Mouse (Mus musculus) heart, postnatal 0 days (tissue): ENCODE measurements around the gene E130311K13Rik. TPM values are rescaled to one million over a fixed set of nuclear protein-coding genes. Genes with fewer than 3 reads are reported as not detected.

ENCODE experiments used
- ATAC-seq: fragments of 200-750 bp; cut with Nextera tagmentation; 2 replicates; pipeline ENCODE4 v1.8.0; 2017; ENCODE audit warnings: low read depth, moderate number of reproducible peaks, moderate library complexity; ENCODE audit not compliant: insufficient read depth
- DNase-seq: peaks from one replicate; pipeline ENCODE4 v3.0.0-alpha.2; 2016; ENCODE audit warnings: low spot score
- H3K27ac ChIP-seq: fragments of 300-500 bp; sonication (generic); 2 replicates; pipeline ENCODE4 v1.5.1; 2014; ENCODE audit warnings: low read depth, mild to moderate bottlenecking
- H3K27me3 ChIP-seq: fragments of 300-500 bp; sonication (generic); 2 replicates; pipeline ENCODE4 v1.6.1; 2014; ENCODE audit warnings: low read length, mixed read lengths; ENCODE audit not compliant: control insufficient read depth, insufficient read depth
- H3K36me3 ChIP-seq: fragments of 300-500 bp; sonication (generic); replicated peaks from 2 replicates; pipeline ENCODE4 v1.6.1; 2014; ENCODE audit warnings: low read length, mixed read lengths; ENCODE audit not compliant: control insufficient read depth, insufficient read depth
- H3K4me1 ChIP-seq: fragments of 300-500 bp; sonication (generic); 2 replicates; pipeline ENCODE4 v1.6.1; 2014; ENCODE audit warnings: antibody characterized with exemption; ENCODE audit not compliant: control insufficient read depth, insufficient read depth
- H3K4me2 ChIP-seq: fragments of 300-500 bp; sonication (generic); 2 replicates; pipeline ENCODE4 v1.6.1; 2014; ENCODE audit warnings: low read depth, mild to moderate bottlenecking, low read length, moderate library complexity
- H3K4me3 ChIP-seq: fragments of 300-500 bp; sonication (generic); 2 replicates; pipeline ENCODE4 v1.5.1; 2014; ENCODE audit warnings: low read depth, low read length
- H3K9ac ChIP-seq: fragments of 300-500 bp; sonication (generic); replicated peaks from 2 replicates; pipeline ENCODE4 v1.6.1; 2014; ENCODE audit warnings: low read depth, low read length, mixed read lengths
- H3K9me3 ChIP-seq: fragments of 300-500 bp; sonication (generic); replicated peaks from 2 replicates; pipeline ENCODE4 v1.6.1; 2016; ENCODE audit warnings: low read length; ENCODE audit not compliant: control insufficient read depth
- CTCF ChIP-seq: IDR thresholded peaks from 2 replicates; pipeline ENCODE4 v1.5.1; 2016; ENCODE audit warnings: antibody characterized with exemption, control low read depth, low read depth
- EP300 ChIP-seq: IDR thresholded peaks from 2 replicates; pipeline ENCODE4 v1.6.1; 2016; ENCODE audit warnings: antibody characterized with exemption, low read depth
- WGBS: fragments of 180-500 bp; shearing (Covaris S2); extraction: QIAGEN DNeasy Blood & Tissue Kit; methylation state at CpG from one replicate; pipeline ENCODE4 v1.1.7; 2014; 5-methylcytosine and 5-hydroxymethylcytosine counted together
- polyA plus RNA-seq: library from polyadenylated mRNA; unstranded; fragments of >200 nt; fragmentation: Nextera tagmentation; extraction: Ambion mirVana; gene quantifications from 2 replicates; pipeline ENCODE4 v1.2.1, GENCODE M21; 2015
- total RNA-seq: library from RNA; depleted of rRNA; stranded (reverse); fragments of >200 nt; gene quantifications from 2 replicates; pipeline ENCODE4 v1.2.3, GENCODE M21; 2014; ENCODE audit warnings: low replicate concordance

Gene E130311K13Rik
- total and polyA plus RNA-seq, 2 experiments from 2014 or later = 3.1 to 6.0 TPM

- no peaks in the 10 kb centered on the region for H3K9me3 ChIP-seq
- peak; percentile 97 for ATAC-seq
Observed at GRCm38 (mm10) chr3:63964100-63964921, 35.0 kb upstream of the E130311K13Rik start, which contains the start of gene Slc33a1. Gene Slc33a1, minus strand, starts transcription at chr3:63964768.

GRCm38 (mm10) chr3:63963421-63964099 lies 34.3 kb upstream of the E130311K13Rik start:
- no peak for TF ChIP-seq CTCF
- no peak for TF ChIP-seq EP300
- Histone ChIP-seq H3K27me3 (0 out of 2 replicates have a peak, but pooled peaks cover 4% of the 10 kb centered on the region), H3K4me2 (peak overlapping the region; percentile 90), H3K36me3 (0 out of 2 replicates have a peak, but pooled peaks cover 4% of the 10 kb centered on the region), H3K4me3 (peak overlapping the region; percentile 83), H3K4me1 (peaks cover 15% of the 10 kb centered on the region), H3K27ac (peak overlapping the region; percentile 94), H3K9ac (peak overlapping the region; percentile 81), H3K9me3 (no peaks in the 10 kb centered on the region)
- 4% methylated on average over 25 of the region's 25 CpGs for WGBS
- ATAC-seq (no peak), DNase-seq (no peak)

More at GRCm38 (mm10) chr3:63964100-63964921, 35.0 kb upstream of the E130311K13Rik start, which contains the start of gene Slc33a1:
- Histone ChIP-seq H3K4me2 (peak within 1 kb of the TSS; percentile 90), H3K36me3 (0 out of 2 replicates have a peak, but pooled peaks cover 4% of the 10 kb centered on the region), H3K9ac (peak within 1 kb of the TSS; percentile 81), H3K4me1 (peaks cover 15% of the 10 kb centered on the region), H3K27me3 (0 out of 2 replicates have a peak, but pooled peaks cover 4% of the 10 kb centered on the region), H3K4me3 (peak within 1 kb of the TSS; percentile 83), H3K27ac (peak within 1 kb of the TSS; percentile 94)
- TF ChIP-seq EP300 = peak; percentile 72; the same call in 1 of the 2 replicates
- no peak for TF ChIP-seq CTCF
- peak; percentile 98 for DNase-seq
- under 1% methylated on average over 63 of the region's 69 CpGs for WGBS

- Histone ChIP-seq H3K4me1 (no peaks in the 10 kb centered on the region), H3K9me3 (no peaks in the 10 kb centered on the region), H3K27ac (no peak overlapping the region), H3K4me2 (no peak overlapping the region), H3K4me3 (no peak overlapping the region), H3K9ac (no peak overlapping the region), H3K27me3 (no peaks in the 10 kb centered on the region), H3K36me3 (peaks cover 21% of the 10 kb centered on the region)
- DNase-seq = no peak
- 76% methylated on average over 3 of the region's 3 CpGs for WGBS
- ATAC-seq = no peak
- TF ChIP-seq EP300 (no peak), CTCF (no peak)
Observed at GRCm38 (mm10) chr3:63949837-63950236, 20.6 kb upstream of the E130311K13Rik start.

GRCm38 (mm10) chr3:63941204-63941850 lies 12.1 kb upstream of the E130311K13Rik start:
- H3K4me3 ChIP-seq = no peak overlapping the region
- H3K9ac ChIP-seq = no peak overlapping the region
- no peak overlapping the region for H3K4me2 ChIP-seq
- no peaks in the 10 kb centered on the region for H3K4me1 ChIP-seq
- ATAC-seq (no peak), DNase-seq (no peak)
- TF ChIP-seq CTCF (no peak), EP300 (no peak)
- no peak overlapping the region for H3K27ac ChIP-seq
- H3K36me3 ChIP-seq = peaks cover 26% of the 10 kb centered on the region
- WGBS = 57% methylated on average over 2 of the region's 2 CpGs
- no peaks in the 10 kb centered on the region for H3K9me3 ChIP-seq
- H3K27me3 ChIP-seq = no peaks in the 10 kb centered on the region

- 82% methylated on average over 2 of the region's 2 CpGs for WGBS
- no peak for ATAC-seq
- TF ChIP-seq CTCF = no peak
- no peak for TF ChIP-seq EP300
Observed at GRCm38 (mm10) chr3:63938928-63939327, 9.7 kb upstream of the E130311K13Rik start.

More at GRCm38 (mm10) chr3:63938928-63939327, 9.7 kb upstream of the E130311K13Rik start:
- Histone ChIP-seq H3K9me3 (no peaks in the 10 kb centered on the region), H3K4me3 (no peak overlapping the region), H3K27ac (no peak overlapping the region), H3K4me2 (no peak overlapping the region), H3K4me1 (no peaks in the 10 kb centered on the region), H3K36me3 (peaks cover 14% of the 10 kb centered on the region), H3K27me3 (no peaks in the 10 kb centered on the region), H3K9ac (no peak overlapping the region)
- DNase-seq = no peak
